Mouse (Mus musculus) spleen, postnatal 36 days (tissue): ENCODE measurements around the gene Tgoln1.

Source experiments
- DNase-seq, 2 experiments: peaks; one replicate each; pipeline ENCODE4 v3.0.0; 2022; ENCODE audit warnings: low spot score in 2 of 2, mixed read lengths in 1 of 2

Gene Tgoln1

DNA sequence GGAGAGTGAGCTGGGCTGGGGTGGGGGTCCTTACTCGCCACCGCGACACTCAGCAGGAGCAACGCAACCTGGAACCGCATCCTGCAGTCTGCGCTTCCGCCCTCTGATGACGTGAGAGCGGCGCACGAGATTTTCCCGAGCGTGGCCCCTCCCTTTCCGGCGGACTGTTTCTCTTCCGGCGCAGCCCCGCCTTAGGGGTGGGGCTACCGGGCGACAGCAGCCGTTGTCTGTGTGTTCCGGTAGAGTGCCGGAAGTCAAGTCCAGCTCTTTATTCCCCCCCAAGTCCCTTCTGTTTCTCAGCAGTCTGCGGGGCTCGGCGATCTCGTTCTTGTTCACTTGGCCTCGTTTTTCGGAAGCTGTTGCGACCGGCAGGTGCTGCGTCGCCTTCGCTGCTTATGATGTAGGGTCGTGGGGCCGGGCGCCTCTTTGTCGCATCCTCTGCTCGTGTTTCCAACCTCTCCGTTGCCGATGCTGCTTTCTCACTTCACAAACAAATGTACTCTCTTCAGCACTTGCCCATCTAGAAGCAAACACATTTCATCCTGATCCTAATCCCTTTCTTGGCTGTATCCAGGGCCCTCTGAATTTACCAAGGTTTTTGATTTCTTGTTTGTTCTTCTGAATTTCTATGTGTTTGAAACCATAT lies at the start of gene Tgoln1:
Gene Tgoln1 (minus strand): TSS at position 358 of the 646 bp plus-strand sequence.
- peak; percentile 95 to 96 for DNase-seq

DNA sequence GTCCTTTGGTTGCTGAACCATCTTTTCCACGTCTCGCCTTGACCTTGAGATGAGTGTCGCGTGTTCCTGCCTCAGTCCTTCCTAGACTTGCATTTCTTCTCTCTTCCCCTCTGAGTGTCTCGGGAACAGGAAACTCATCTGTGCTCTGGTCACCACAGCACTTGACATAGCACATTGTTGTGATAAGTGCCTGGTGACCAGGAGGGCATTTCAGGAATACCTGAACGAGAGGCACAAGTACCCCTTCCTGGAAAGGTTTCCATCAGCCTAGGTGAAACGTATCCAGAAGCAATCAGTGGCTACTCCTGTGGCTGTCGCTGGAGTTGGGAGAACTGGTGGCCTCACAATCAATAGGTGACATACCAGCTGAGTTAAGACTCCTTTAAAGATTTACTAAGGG lies 47.5 kb upstream of the Tgoln1 start:
- DNase-seq: no peak

DNA sequence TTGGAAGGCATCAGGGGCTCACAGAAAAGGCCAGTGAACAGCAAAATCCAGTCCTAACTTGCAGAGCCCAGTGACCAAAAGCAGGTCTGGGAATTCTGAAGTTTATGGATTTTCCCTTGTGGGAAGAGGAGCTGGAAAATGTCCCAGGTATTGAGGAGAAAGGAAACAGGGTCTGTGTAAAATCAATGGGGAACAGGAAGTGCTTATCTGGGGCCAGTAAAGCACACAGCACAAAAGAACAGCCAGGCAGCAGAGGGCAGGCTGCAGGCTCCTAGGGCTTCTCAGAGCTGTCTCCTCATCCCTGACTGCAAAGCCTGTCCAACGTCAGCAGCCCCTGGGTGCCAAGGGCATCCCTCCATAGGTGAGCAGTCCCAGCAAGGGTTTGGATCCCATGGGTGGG lies 46.2 kb upstream of the Tgoln1 start:
- no peak for DNase-seq

DNA sequence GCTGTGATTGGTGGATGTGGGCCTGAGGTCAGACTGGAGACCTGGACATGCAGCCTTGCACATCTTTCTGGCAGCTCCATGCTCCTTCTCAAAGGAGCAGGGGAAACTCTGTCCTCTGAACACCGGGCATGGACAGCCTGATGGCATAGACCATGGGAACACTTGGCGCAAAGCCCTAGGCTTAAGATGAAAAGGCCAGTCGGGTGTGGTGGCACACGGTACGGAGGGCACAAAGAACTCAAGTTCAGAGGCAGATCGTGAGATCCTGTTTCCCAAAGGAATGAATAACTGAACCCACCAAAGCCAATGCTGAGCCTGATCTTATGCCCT lies 43.6 kb upstream of the Tgoln1 start:
- DNase-seq: no peak

DNA sequence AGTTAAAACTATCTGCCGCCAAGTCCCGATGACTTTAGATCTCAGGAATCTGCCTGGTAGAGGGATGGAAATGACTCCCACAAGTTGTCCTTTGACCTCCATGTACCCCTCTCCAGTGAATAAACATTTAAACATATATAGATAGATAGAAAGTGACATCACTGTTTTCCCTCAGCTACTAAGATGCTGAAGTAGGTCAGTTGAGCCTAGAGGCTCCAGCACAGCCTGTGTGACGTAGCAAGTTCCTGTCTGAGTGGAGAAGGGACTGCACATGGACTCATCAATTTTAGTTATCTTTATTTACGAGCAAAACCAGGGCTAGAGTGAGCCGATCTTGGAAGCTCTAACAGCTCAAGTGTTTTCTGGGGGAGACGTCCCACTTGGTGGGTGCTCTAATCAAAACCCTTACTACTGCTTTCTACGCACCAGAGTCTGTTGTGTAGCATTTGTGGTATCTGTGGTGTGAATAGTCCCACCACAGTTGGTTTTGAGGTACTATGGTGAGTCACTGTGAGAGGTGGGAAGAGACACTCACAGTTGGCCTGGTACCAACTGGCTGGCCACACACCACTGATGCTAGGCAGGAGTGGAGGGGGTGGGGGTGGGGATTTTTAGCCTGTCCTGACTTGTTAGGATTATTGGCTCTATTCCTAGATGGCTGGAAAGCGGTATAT lies 43.1 kb upstream of the Tgoln1 start:
- no peak for DNase-seq

DNA sequence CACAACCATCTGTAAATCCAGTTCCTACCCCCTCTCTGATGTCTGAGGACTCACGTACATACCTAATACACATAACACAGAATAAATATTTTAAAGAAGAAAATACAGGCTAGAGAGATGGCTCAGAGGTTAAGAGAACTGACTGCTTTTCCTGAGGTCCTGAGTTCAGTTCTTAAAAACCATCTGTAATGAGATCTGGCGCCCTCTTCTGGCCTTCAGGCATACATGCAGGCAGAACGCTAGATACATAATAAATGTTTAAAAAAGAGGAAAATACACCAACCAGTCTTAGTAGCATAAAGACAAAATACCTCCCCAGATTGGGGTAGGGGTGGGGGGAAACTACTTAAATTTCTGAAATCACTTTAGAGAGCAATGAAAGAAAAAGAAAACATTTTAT lies 41.2 kb upstream of the Tgoln1 start:
- no peak for DNase-seq

DNA sequence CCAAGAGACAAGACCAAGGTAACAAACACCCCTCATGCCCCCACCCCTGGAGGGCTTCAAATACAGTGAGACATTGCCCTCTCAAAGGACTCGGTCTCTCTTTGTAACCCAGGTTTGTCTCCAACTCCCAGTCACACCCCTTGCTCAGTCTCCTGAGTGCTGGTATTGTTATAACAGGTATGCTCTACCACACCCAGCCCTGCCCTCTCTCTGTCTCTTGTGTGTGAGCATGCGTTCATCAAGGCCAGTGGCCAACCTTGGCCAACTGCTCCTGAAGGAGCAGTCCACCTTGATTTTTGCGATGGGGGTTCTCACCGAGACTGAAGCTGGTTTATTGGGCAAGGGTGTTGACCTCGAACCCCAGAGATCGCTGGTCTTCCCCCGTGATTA lies 39.2 kb upstream of the Tgoln1 start:
- no peak for DNase-seq

DNA sequence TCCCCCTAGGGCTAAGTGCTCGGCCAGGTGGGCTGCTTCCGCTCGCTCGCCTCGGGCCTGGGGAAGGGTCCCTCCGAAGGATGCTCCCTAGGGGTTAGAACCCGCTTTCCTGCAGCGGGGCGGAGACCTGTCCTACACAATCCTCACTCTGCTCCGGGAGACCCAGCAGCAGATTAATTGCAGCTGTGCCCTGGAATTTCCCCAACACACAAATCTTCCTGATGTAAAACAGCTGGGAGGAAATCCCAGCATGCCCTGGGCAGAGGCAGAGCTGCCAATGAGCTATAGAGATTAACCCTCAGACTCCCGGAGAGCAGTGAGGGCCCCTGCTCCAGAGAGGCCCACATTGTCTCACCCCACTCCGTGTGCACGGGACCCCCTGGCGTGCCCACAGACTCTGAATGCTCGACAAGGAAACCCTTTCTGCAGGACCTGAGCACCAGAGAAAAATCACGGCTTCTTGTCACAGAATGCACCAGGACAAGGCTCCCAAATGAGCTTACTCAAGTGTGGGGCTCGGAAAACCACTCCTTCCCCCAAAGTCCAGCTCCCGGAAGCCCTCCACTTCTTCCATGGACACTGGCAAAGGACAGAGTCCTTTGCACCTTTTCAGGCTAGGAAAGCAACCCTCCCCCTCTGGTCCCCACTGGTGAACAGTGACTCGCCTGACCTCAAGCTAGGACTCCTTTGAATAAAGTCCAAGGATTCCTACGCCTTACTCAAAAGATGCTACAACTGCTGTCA lies 38.7 kb upstream of the Tgoln1 start:
- DNase-seq: peak; percentile 17 to 23

DNA sequence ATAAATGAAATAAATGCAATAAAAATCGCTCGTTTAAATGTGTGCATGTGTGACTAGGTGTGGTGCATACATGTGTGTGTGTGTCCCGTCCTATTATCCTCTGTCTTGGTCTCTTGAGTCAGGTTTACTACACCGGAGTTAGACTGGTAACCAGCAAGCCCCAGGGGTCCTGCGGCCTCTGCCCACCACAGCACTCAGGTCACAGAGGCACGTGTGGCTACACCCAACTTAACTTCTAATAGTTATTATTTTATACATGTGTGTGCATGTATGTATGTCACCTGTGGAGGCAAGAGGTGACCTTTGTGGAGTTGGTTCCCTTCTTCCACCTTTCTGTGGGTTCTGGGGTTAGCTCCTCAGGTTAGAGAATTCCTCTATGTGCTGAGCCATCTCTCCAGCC lies 37.6 kb upstream of the Tgoln1 start:
- DNase-seq: no peak

DNA sequence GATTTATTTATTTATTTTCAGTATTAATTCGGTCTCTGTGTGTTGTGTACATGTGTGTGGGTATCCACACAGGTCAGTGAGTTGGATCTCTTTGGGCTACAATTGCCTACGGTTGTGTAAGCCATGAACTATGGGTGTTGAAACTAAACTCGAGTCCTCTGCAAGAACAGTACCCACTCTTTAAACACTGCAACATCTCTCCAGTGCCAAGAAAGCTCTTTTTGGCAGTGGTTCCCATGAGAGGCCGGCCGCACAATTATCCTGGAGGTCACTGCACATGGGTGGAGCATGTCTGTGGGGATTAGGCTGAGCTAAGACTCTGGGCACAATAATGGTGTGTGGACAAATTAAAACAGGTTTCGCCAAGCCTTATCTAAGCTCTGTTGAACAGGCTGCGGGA lies 36.6 kb upstream of the Tgoln1 start:
- DNase-seq: no peak

DNA sequence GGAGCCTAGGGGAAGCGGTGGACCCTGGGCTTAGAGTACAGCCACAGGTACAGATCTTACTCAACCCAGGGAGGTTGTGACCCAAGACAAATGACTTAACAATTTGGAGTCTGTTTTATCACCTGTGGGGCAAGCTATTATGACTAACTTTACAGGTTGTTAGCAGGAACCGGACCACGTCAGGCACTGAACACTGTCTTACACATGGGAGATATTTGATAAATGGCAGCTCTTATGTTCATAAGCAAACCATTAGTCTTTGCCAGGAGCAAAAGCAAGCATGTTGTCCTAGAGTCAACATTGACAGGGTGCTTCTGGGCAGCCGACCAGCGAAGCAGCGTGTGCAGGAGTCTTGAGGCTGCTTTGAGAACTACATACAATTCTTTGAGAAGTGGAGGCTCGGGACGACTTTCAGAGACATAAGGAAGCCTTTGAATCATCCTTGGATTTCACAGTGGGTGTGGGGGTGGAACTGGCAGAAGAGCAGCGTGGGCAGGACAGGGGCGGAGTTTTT lies 33.6 kb upstream of the Tgoln1 start:
- no peak for DNase-seq

DNA sequence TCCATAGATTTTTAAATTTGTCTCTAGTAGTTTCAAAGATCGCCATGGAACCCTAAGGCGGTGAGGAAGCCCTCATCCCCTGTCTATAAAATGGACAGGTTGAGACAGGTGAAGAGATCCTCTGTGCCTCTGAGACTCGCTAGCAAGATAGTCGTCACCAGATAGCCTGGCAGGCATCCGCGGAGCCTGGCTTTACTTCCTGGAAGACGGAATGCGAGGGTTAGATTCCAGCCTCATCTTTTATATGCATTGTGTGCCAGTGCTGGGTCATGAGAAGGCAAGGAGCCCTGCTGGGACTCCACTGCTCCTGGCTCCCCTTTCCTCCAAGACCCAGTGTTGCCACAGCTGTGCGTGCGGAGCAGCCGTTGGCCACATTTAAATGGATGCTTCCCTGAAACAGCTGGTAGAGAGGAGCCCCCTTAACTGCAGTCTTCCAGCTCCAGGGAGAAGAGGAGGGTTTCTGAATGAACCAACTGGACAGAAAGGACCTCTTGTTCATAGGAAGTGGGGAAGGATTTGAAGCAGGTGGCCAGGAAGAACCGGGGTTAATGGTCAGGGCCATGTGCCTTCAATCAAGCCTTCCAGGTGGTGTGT lies 31.3 kb upstream of the Tgoln1 start:
- no peak for DNase-seq

DNA sequence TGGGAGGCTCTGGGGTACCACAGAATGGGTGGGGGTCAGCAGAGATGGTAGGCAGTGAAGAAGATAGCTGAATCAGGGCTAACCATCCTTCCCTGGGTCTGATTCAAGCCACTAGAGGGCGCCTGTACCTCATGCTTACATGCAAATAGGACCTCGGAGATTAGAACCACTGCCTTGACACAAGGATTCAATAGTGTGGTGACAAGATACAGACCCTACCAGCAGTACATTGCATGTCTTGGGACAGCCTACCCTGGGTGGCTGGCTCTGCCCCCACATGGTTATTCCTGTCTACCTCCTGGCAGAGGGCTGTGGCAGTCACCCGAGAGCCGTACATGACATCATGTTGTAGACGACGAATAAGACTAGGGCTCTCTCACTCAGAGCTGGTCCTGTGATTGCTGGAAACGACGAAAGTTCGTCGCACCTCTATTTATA lies 30.6 kb upstream of the Tgoln1 start:
- peak; percentile 27 to 30 for DNase-seq

DNA sequence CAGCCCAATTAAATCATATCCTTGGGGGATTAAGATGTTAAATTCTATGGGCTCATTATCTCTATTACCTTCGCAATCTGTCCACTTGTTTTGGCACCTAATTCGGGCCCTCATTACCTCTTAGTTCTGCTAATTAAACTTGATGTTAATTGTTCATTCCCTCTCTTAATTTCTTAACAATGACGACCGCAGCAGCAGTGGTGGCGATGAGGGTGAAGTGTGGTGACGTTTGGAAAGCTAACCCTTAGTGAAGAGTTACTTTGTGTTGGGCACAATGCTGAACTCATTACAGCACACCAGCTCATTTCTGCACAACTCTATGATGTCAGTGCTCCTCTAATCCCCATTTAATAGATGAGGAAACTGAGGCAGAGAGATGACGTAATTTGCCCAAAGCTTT lies 28.6 kb upstream of the Tgoln1 start:
- DNase-seq: no peak

DNA sequence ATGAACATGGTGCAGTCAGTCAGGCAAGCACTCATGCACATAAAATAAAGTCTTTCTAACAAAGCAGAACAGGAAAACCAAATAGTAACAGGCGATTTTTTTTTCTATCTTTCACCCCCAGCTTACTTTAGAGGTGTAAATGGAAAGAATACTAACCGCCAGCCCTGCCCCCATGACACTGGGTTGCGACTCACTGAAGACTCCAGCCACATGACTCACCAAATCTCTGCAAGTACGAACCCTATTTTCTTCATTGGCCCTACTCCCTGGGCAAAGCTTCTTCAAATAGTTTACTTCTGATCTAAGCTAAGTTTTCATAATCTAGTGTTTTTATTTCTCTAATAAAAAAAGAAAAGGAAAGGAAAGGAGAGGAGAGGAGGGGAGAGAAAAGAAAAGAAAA lies 27.8 kb upstream of the Tgoln1 start:
- no peak for DNase-seq

DNA sequence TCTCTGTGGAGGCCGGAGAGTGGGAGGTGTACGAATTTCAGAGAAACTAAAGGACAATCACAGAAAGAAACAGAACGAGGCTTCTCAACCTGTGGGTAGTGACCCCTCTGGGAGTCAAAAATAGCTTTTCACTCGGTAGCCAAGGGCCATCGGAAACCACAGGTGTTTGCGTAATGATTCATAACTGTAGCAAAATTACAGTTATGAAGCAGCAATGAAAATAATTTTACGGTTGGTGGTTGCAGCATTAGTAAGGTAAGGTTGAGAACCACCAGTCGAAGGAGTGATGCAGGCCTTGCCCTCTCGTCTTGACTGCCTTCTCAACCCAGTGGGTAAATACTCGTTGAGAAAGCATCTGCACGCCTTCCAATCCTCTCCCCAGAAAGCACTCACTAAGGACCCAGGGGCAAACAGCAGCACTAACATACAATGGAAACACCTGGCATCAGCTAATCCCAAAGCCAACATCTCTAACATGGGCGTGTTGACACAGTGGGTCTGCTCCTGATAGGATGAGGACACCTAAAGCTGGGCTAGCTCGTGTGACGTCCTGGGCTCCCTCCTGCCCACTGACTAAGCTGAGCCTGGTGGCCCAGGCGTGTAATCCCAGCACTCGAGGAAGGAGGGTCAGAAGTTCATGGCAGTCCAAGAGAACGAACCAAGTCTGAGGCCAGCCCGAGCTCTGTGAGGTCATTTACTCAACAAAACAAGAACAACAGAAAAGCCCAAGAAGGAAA lies 24.6 kb upstream of the Tgoln1 start:
- no peak for DNase-seq

DNA sequence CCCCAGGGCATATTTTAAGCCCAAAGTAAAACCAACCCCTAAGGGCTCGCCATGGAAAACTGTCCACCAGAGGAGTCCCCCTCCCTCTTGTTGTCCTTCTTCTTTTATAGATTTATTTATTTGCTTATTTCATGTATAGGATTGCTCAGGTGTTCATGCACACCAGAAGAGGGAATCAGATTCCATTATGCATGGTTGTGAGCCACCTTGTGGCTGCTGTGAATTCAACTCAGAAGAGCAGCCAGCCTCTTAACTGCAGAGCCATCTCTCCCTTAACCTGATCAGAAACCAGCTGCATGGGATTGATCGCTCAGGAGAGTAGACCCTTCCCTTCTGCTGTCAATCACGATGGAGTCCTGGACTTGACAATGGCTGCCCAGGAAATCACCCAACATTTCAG lies 20.1 kb upstream of the Tgoln1 start:
- DNase-seq: no peak

DNA sequence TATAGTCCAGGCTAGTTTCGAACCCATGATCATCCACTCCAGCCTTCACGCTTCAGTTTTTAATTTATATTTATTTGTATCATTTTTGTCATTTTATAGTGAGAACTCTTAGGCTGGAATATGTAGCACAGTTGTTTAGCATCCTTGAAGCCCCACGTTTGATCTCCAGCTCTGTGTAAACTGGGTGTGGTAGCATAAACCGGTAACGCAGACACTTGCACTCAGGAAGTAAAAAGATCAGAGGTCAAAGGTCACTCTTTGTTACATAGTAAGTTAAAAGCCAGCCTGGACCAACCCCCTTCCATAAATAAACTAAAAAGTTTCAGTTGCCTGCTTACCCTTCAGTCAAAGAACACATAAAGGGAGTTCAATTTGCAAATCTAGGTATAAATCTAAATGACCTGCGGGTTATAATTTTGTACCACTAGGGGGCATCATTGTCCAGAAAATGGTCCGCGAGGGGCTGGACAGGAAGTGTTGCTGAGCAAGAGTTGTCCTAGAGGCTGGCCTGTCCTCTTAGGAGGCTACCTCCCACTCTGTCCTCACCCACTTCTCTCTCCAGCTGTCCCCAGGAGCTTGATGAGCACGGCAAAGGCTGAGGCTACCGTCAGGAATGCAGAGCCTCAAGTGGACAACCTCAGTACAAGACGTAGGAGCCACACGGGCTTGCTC lies 19.1 kb upstream of the Tgoln1 start:
- DNase-seq: peak; percentile 18 to 44

DNA sequence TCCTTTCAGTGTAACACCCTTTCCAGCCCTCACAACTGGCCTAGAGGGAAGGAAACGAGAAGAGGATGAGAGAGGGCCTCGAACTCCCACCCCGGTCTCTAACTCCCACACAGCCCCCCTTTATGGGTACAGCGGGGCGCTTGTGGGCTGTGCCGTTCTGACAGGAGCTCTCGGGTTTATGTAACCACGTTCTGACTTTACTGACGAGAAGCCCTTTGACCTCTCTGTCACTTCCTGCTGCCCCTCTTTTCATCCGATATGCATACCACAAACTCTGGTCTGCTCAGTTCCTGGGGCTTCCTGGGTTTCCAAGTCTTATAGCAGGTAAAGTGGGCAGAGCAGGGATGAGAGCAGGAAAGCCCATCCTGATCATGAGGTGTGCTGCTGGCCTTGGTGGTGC lies 17.5 kb upstream of the Tgoln1 start:
- DNase-seq: no peak

DNA sequence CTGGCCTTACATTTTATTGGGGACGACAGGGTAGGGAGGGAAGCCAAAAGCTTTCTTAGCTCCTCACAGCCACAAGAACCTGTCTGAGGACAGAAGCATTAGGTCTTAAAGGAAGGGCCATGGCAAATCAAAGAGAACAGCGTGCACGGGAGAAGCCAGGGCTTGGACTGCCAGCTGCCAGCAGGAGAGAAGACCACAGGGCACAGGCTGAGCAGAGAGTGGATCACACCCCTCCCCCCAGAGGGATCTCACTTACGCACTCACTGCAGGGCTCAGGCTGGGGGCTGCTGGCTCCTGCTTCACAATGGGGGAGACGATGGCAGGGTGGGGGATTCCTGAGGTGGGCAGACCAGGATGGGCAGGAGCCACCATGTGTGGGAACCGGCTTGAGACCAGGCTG lies 14.9 kb upstream of the Tgoln1 start:
- no peak for DNase-seq

DNA sequence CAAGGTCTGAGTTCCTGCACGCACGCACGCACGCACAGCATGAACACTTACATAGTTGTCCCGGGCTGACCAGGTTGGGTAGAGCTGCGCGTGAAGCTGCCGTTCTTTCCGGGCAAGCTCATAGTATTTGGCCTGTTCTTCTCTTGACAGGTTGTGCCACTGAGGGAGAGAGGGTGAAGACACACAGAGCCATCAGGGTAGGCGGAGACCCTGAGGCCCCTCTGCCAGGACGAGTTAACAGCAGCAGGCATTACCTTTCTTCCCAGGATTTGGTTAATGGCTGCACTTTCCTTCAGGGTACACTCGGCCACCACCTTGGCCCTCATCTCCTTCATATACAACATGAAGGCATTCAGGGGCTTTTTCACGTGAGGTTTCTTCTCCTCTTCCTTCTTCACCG lies 14.2 kb upstream of the Tgoln1 start:
- no peak for DNase-seq
